Mouse (Mus musculus) cerebellum, adult 2 months (tissue): ENCODE measurements at regions not wholly inside any gene's neighbourhood (a gene's known extent, or its start where the extent isn't known, plus 50 kb on each side); places are given as distances from the start of the nearest gene placed in this dataset.

Experiments used
- CTCF ChIP-seq: fragments of 200-500 bp; IDR thresholded peaks from 2 replicates; pipeline ENCODE4 v1.5.1; 2011; ENCODE audit warnings: low read depth, mild to moderate bottlenecking, control low read depth, low read length, moderate library complexity, borderline replicate concordance; ENCODE audit not compliant: insufficient read depth
- POLR2A ChIP-seq: fragments of 200-500 bp; IDR thresholded peaks from 2 replicates; pipeline ENCODE4 v1.6.1; 2011; ENCODE audit warnings: low read length, control low read depth, borderline replicate concordance; ENCODE audit not compliant: insufficient read depth

DNA sequence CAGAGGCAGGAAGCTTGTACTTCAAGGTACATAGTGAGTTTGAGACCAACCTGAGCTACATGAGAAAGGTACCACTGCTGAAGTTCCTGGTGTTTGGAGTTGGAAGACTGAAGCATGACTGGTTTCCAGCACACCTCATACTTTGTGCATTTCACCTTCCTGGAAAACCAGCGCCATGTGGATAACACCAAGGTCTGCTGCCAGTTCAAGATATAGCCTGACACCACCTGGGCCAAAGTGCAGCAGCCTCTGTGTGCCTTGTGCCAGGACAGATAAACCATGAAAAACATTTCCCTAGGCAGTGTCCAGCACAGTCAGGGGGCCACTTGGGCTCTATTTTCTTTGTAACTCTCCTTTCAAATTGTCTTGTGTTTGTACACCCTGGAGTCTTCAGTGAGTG is 68.8 kb upstream of the Tmprss2 start:
- TF ChIP-seq POLR2A (no peak), CTCF (no peak)
